Comparison of ENCODE assay signal across 8 mouse cellular contexts in genomic region chr14:47418666-47418991, GRCm38 (mm10). TPM values are rescaled to one million over a fixed set of nuclear protein-coding genes. Genes with fewer than 3 reads are reported as not detected.
DNase-seq lines count a peak whose midpoint lies in the region; ATAC-seq and TF ChIP-seq lines count a peak whose summit lies in the region.

No protein-coding gene starts in this region.

- H3K27ac ChIP-seq in kidney, postnatal 0 days, result no peak overlapping the region
- no peak overlapping the region for H3K27ac ChIP-seq in embryonic facial prominence, embryonic 12.5 days
- no peak overlapping the region for H3K27ac ChIP-seq in hindbrain, embryonic 16.5 days (ENCODE audit: low read depth, low read length)
- no peak overlapping the region for H3K27ac ChIP-seq in midbrain, postnatal 0 days (ENCODE audit: low read depth, low read length)

- H3K9me3 ChIP-seq in kidney, postnatal 0 days (replicated peaks; ENCODE audit: low read length), result no peaks in the 10 kb centered on the region
- H3K9me3 ChIP-seq in embryonic facial prominence, embryonic 12.5 days, result no peaks in the 10 kb centered on the region
- no peaks in the 10 kb centered on the region for H3K9me3 ChIP-seq in hindbrain, embryonic 16.5 days (ENCODE audit: control insufficient read depth, low read length)
- H3K9me3 ChIP-seq in midbrain, postnatal 0 days (ENCODE audit: low read length), result no peaks in the 10 kb centered on the region

- H3K36me3 ChIP-seq in kidney, postnatal 0 days (ENCODE audit: insufficient read depth, low read length), result no peaks in the 10 kb centered on the region
- H3K36me3 ChIP-seq in embryonic facial prominence, embryonic 12.5 days, result peaks cover 17% of the 10 kb centered on the region
- no peaks in the 10 kb centered on the region for H3K36me3 ChIP-seq in hindbrain, embryonic 16.5 days (ENCODE audit: control insufficient read depth, insufficient read depth, low read length)
- H3K36me3 ChIP-seq in midbrain, postnatal 0 days (ENCODE audit: insufficient read depth, low read length), result no peaks in the 10 kb centered on the region

- H3K9ac ChIP-seq in kidney, postnatal 0 days (ENCODE audit: low read depth, low read length), result peak overlapping the region; percentile 31; the same call in 1 of the 2 replicates
- peak overlapping the region; percentile 51; the same call in 1 of the 2 replicates for H3K9ac ChIP-seq in embryonic facial prominence, embryonic 12.5 days
- H3K9ac ChIP-seq in hindbrain, embryonic 16.5 days (ENCODE audit: low read depth, low read length), result peak overlapping the region; percentile 51
- H3K9ac ChIP-seq in midbrain, postnatal 0 days (replicated peaks; ENCODE audit: low read length, poor library complexity, severe bottlenecking), result no peak overlapping the region

- no peak for TF ChIP-seq CTCF in kidney, postnatal 0 days (IDR thresholded peaks at IDR 0.05; ENCODE audit: low read depth)
- TF ChIP-seq CTCF in midbrain, postnatal 0 days (IDR thresholded peaks at IDR 0.05), result no peak

- peak overlapping the region; percentile 54 for H3K4me2 ChIP-seq in kidney, postnatal 0 days (ENCODE audit: low read length)
- H3K4me2 ChIP-seq in embryonic facial prominence, embryonic 12.5 days (replicated peaks), result peak overlapping the region; percentile 77
- peak overlapping the region; percentile 78 for H3K4me2 ChIP-seq in hindbrain, embryonic 16.5 days (ENCODE audit: low read length)
- H3K4me2 ChIP-seq in midbrain, postnatal 0 days (ENCODE audit: low read depth, low read length, poor library complexity, severe bottlenecking), result peak overlapping the region; percentile 72

- H3K4me3 ChIP-seq in kidney, postnatal 0 days (replicated peaks; ENCODE audit: low read depth, low read length), result peak overlapping the region; percentile 40
- peak overlapping the region; percentile 64 for H3K4me3 ChIP-seq in embryonic facial prominence, embryonic 12.5 days
- H3K4me3 ChIP-seq in hindbrain, embryonic 16.5 days (ENCODE audit: low read length), result peak overlapping the region; percentile 45
- H3K4me3 ChIP-seq in midbrain, postnatal 0 days (ENCODE audit: low read depth, low read length), result peak overlapping the region; percentile 38

- intact Hi-C loops in left cerebral cortex, postnatal 4 days (cut with DNase I), result no loop called here

- DNase-seq in kidney, postnatal 0 days (ENCODE audit: low spot score), result peak; percentile 14
- DNase-seq in kidney, postnatal 10 days, result no peak
- no peak for DNase-seq in midbrain, postnatal 0 days (ENCODE audit: low spot score)
- DNase-seq in right cerebral cortex, postnatal 10 days (ENCODE audit: low spot score in 2 of 2), result no peak
- DNase-seq in cerebellum, adult 18-20 months, result no peak
- DNase-seq in left cerebral cortex, postnatal 4 days, result no peak

- 22% methylated on average over 5 of the region's 5 CpGs for WGBS in kidney, postnatal 0 days
- WGBS in embryonic facial prominence, embryonic 12.5 days, result 47% methylated on average over 5 of the region's 5 CpGs
- WGBS in hindbrain, embryonic 16.5 days, result 51% methylated on average over 5 of the region's 5 CpGs
- WGBS in midbrain, postnatal 0 days, result 48% methylated on average over 5 of the region's 5 CpGs

- ATAC-seq in kidney, postnatal 0 days (replicated peaks; ENCODE audit: low FRiP score, low read depth), result no peak
- no peak for ATAC-seq in embryonic facial prominence, embryonic 12.5 days (ENCODE audit: insufficient number of reproducible peaks, insufficient read depth, low FRiP score, low TSS enrichment)
- ATAC-seq in hindbrain, embryonic 16.5 days, result no peak
- no peak for ATAC-seq in midbrain, postnatal 0 days (ENCODE audit: low FRiP score)

- H3K27me3 ChIP-seq in kidney, postnatal 0 days (ENCODE audit: insufficient read depth, low read length), result no peaks in the 10 kb centered on the region
- H3K27me3 ChIP-seq in embryonic facial prominence, embryonic 12.5 days, result no peaks in the 10 kb centered on the region
- H3K27me3 ChIP-seq in hindbrain, embryonic 16.5 days (replicated peaks; ENCODE audit: control insufficient read depth, insufficient read depth, low read length), result no peaks in the 10 kb centered on the region
- H3K27me3 ChIP-seq in midbrain, postnatal 0 days (ENCODE audit: insufficient read depth, low read length), result no peaks in the 10 kb centered on the region

- 0 out of 2 replicates have a peak, but pooled peaks cover 9% of the 10 kb centered on the region for H3K4me1 ChIP-seq in kidney, postnatal 0 days (replicated peaks; ENCODE audit: insufficient read depth, low read length)
- H3K4me1 ChIP-seq in embryonic facial prominence, embryonic 12.5 days, result peaks cover 18% of the 10 kb centered on the region
- peaks cover 11% of the 10 kb centered on the region for H3K4me1 ChIP-seq in hindbrain, embryonic 16.5 days (ENCODE audit: control insufficient read depth, insufficient read depth, low read depth, low read length)
- no peaks in the 10 kb centered on the region for H3K4me1 ChIP-seq in midbrain, postnatal 0 days (ENCODE audit: insufficient read depth, low read length)

RNA-seq across cellular contexts. Expression of gene Dlgap5, which starts 0.4 kb away (rescaled TPM):
- polyA plus RNA-seq in kidney, postnatal 0 days (2015; fragmentation: Nextera tagmentation; extraction: Ambion mirVana), result 12.1 and 16.8 TPM in 2 replicates
- 52.7 and 57.9 TPM in 2 replicates for polyA plus RNA-seq in embryonic facial prominence, embryonic 12.5 days (2016; fragmentation: Nextera tagmentation; extraction: Ambion mirVana)
- polyA plus RNA-seq in hindbrain, embryonic 16.5 days (2015; fragmentation: Nextera tagmentation; extraction: Ambion mirVana), result 6.3 and 9.0 TPM in 2 replicates
- 1.2 and 1.7 TPM in 2 replicates for total RNA-seq in midbrain, postnatal 0 days (2014; rRNA removed)
- 1.9 and 2.2 TPM in 2 replicates for polyA plus RNA-seq in midbrain, postnatal 0 days (2015; fragmentation: Nextera tagmentation; extraction: Ambion mirVana)
- 1 to 10 TPM; 4.0 to 4.2 TPM for total RNA-seq in left cerebral cortex, postnatal 4 days (2021)

RNA-seq across cellular contexts. Expression of gene Fbxo34, which starts 31.6 kb away (rescaled TPM):
- 18.9 and 21.1 TPM in 2 replicates for polyA plus RNA-seq in kidney, postnatal 0 days (2015; fragmentation: Nextera tagmentation; extraction: Ambion mirVana)
- 23.5 and 26.5 TPM in 2 replicates for polyA plus RNA-seq in embryonic facial prominence, embryonic 12.5 days (2016; fragmentation: Nextera tagmentation; extraction: Ambion mirVana)
- 33.6 and 35.5 TPM in 2 replicates for polyA plus RNA-seq in hindbrain, embryonic 16.5 days (2015; fragmentation: Nextera tagmentation; extraction: Ambion mirVana)
- 29.7 and 29.9 TPM in 2 replicates for total RNA-seq in midbrain, postnatal 0 days (2014; rRNA removed)
- polyA plus RNA-seq in midbrain, postnatal 0 days (2015; fragmentation: Nextera tagmentation; extraction: Ambion mirVana), result 36.5 and 45.5 TPM in 2 replicates
- 10 to 100 TPM; 27.9 to 28.4 TPM for total RNA-seq in left cerebral cortex, postnatal 4 days (2021)

RNA-seq across cellular contexts. Expression of gene Lgals3, which starts 51.1 kb away (rescaled TPM):
- 107 and 117 TPM in 2 replicates for polyA plus RNA-seq in kidney, postnatal 0 days (2015; fragmentation: Nextera tagmentation; extraction: Ambion mirVana)
- polyA plus RNA-seq in embryonic facial prominence, embryonic 12.5 days (2016; fragmentation: Nextera tagmentation; extraction: Ambion mirVana), result 2.5 and 3.7 TPM in 2 replicates
- polyA plus RNA-seq in hindbrain, embryonic 16.5 days (2015; fragmentation: Nextera tagmentation; extraction: Ambion mirVana), result 4.0 and 4.7 TPM in 2 replicates
- total RNA-seq in midbrain, postnatal 0 days (2014; rRNA removed), result 3.7 and 14.6 TPM in 2 replicates
- 5.2 and 6.3 TPM in 2 replicates for polyA plus RNA-seq in midbrain, postnatal 0 days (2015; fragmentation: Nextera tagmentation; extraction: Ambion mirVana)
- total RNA-seq in left cerebral cortex, postnatal 4 days (2021), result 1 to 10 TPM; 1.3 to 1.8 TPM

Comparison
In these comparisons a context has a peak if more than half of its experiments do, and no peak if none do; other contexts are left out.
1. RNA of gene Lgals3, which starts 51.1 kb away (polyA plus RNA-seq): 107 to 117 TPM in kidney, postnatal 0 days; 5.2 to 6.3 TPM in midbrain, postnatal 0 days, 4.0 to 4.7 TPM in hindbrain, embryonic 16.5 days and 2.5 to 3.7 TPM in embryonic facial prominence, embryonic 12.5 days; every median in the first group is over 10 times any median in the second.
2. Peak in every context shown above with its lines, with median percentiles within 50 percentile points of each other: H3K4me2 ChIP-seq and H3K4me3 ChIP-seq.